9 mouse cellular contexts compared by ENCODE assay signal in genomic region chr1:106549025-106549424, GRCm38 (mm10).
DNase-seq lines count a peak whose midpoint lies in the region; ATAC-seq and TF ChIP-seq lines count a peak whose summit lies in the region.
"Had no signal": no experiment of that assay in that cellular context is flagged by ENCODE, and none has a peak within 500 bp of the region (broad histone marks: within the 10 kb centered on the region; RNA-seq: fewer than 3 reads in every experiment).

No protein-coding gene starts in this region.

- WGBS in intestine, embryonic 16.5 days = 74% methylated on average over 5 of the region's 5 CpGs
- 80% methylated on average over 5 of the region's 5 CpGs for WGBS in intestine, postnatal 0 days
- WGBS in embryonic facial prominence, embryonic 15.5 days = 65% methylated on average over 5 of the region's 5 CpGs

- H3K4me1 ChIP-seq in intestine, embryonic 16.5 days (ENCODE audit: control insufficient read depth, insufficient read depth, low read length) = peaks cover 14% of the 10 kb centered on the region
- no peaks in the 10 kb centered on the region for H3K4me1 ChIP-seq in intestine, postnatal 0 days (replicated peaks; ENCODE audit: control insufficient read depth, insufficient read depth, low read length)
- H3K4me1 ChIP-seq in embryonic facial prominence, embryonic 15.5 days = peaks cover 44% of the 10 kb centered on the region

- ATAC-seq in intestine, embryonic 16.5 days = no peak
- no peak for ATAC-seq in intestine, postnatal 0 days
- no peak for ATAC-seq in embryonic facial prominence, embryonic 15.5 days (ENCODE audit: insufficient number of reproducible peaks, low FRiP score, low TSS enrichment, low read depth)

- DNase-seq in CD4-positive helper T cell, adult 2 months (ENCODE audit: low read depth, low spot score) = peak; percentile 56
- DNase-seq in kidney, postnatal 36 days = peak; percentile 18 to 51
- no peak for DNase-seq in frontal cortex, postnatal 36 days (ENCODE audit: low spot score in 2 of 2)
- no peak for DNase-seq in cerebellum, adult 9-11 months
- DNase-seq in layer of hippocampus, adult 8-10 months (ENCODE audit: low spot score in 2 of 2) = no peak

- H3K27ac ChIP-seq in intestine, embryonic 16.5 days (ENCODE audit: low read length) = peak overlapping the region; percentile 17
- no peak overlapping the region for H3K27ac ChIP-seq in intestine, postnatal 0 days (ENCODE audit: low read depth, low read length)
- 0 out of 2 replicates have a peak overlapping the region, but pooled peaks have one; percentile 22 for H3K27ac ChIP-seq in embryonic facial prominence, embryonic 15.5 days (replicated peaks)
- H3K27ac ChIP-seq: midbrain, embryonic 12.5 days had no signal

- no peak for TF ChIP-seq CTCF in intestine, postnatal 0 days (IDR thresholded peaks at IDR 0.05; ENCODE audit: low read depth)

- no peak overlapping the region for H3K4me3 ChIP-seq in intestine, embryonic 16.5 days (ENCODE audit: low read length)
- H3K4me3 ChIP-seq in intestine, postnatal 0 days (ENCODE audit: low read depth, low read length) = no peak overlapping the region
- no peak overlapping the region for H3K4me3 ChIP-seq in embryonic facial prominence, embryonic 15.5 days (replicated peaks)
- H3K4me3 ChIP-seq: midbrain, embryonic 12.5 days had no signal

- H3K9me3 ChIP-seq in intestine, embryonic 16.5 days (ENCODE audit: control insufficient read depth, low read length) = no peaks in the 10 kb centered on the region
- no peaks in the 10 kb centered on the region for H3K9me3 ChIP-seq in intestine, postnatal 0 days (ENCODE audit: control insufficient read depth)
- no peaks in the 10 kb centered on the region for H3K9me3 ChIP-seq in embryonic facial prominence, embryonic 15.5 days (replicated peaks)
- H3K9me3 ChIP-seq: midbrain, embryonic 12.5 days had no signal

- no peak overlapping the region for H3K4me2 ChIP-seq in intestine, embryonic 16.5 days (ENCODE audit: low read depth, low read length)
- no peak overlapping the region for H3K4me2 ChIP-seq in intestine, postnatal 0 days (replicated peaks; ENCODE audit: low read depth)
- H3K4me2 ChIP-seq in embryonic facial prominence, embryonic 15.5 days (replicated peaks) = no peak overlapping the region
- H3K4me2 ChIP-seq: midbrain, embryonic 12.5 days had no signal

- H3K27me3 ChIP-seq in intestine, embryonic 16.5 days (replicated peaks; ENCODE audit: control insufficient read depth, insufficient read depth, low read length) = no peaks in the 10 kb centered on the region
- H3K27me3 ChIP-seq in intestine, postnatal 0 days (replicated peaks; ENCODE audit: control insufficient read depth, insufficient read depth, low read length) = no peaks in the 10 kb centered on the region
- no peaks in the 10 kb centered on the region for H3K27me3 ChIP-seq in embryonic facial prominence, embryonic 15.5 days
- H3K27me3 ChIP-seq: midbrain, embryonic 12.5 days had no signal

- no peaks in the 10 kb centered on the region; the same call in 1 of the 2 replicates for H3K36me3 ChIP-seq in intestine, embryonic 16.5 days (ENCODE audit: control insufficient read depth, insufficient read depth, low read length)
- H3K36me3 ChIP-seq in intestine, postnatal 0 days (ENCODE audit: control insufficient read depth, insufficient read depth) = no peaks in the 10 kb centered on the region
- H3K36me3 ChIP-seq in embryonic facial prominence, embryonic 15.5 days = no peaks in the 10 kb centered on the region
- H3K36me3 ChIP-seq: midbrain, embryonic 12.5 days had no signal

- H3K9ac ChIP-seq in intestine, embryonic 16.5 days (ENCODE audit: low read depth, low read length) = no peak overlapping the region
- H3K9ac ChIP-seq in intestine, postnatal 0 days (ENCODE audit: low read depth, low read length) = no peak overlapping the region
- no peak overlapping the region for H3K9ac ChIP-seq in embryonic facial prominence, embryonic 15.5 days
- H3K9ac ChIP-seq: midbrain, embryonic 12.5 days had no signal

Comparison
In these comparisons a context has a peak if more than half of its experiments do, and no peak if none do; other contexts are left out.
1. DNase-seq: peak in CD4-positive helper T cell, adult 2 months (single experiment) and kidney, postnatal 36 days (2 of 2); none in frontal cortex, postnatal 36 days (0 of 2), cerebellum, adult 9-11 months (single experiment) and layer of hippocampus, adult 8-10 months (0 of 2).